Mouse (Mus musculus) hindbrain, embryonic 10.5 days (tissue): Measurements from ENCODE around the gene Abcb1b. TPM values are rescaled to one million over a fixed set of nuclear protein-coding genes. Genes with fewer than 3 reads are reported as not detected.
"Not testable (repeated sequence)": the region's sequence is repeated elsewhere in the genome, so short reads cannot be mapped to it uniquely, and the experiment has no call there.

Experiments used
- DNase-seq: peaks from one replicate; pipeline ENCODE4 v3.0.0-alpha.2; 2017; ENCODE audit warnings: low spot score
- H3K27ac ChIP-seq: fragments of 300-500 bp; sonication (generic); 2 replicates; pipeline ENCODE4 v1.5.1; 2016; ENCODE audit warnings: mild to moderate bottlenecking, moderate library complexity
- H3K27me3 ChIP-seq: fragments of 300-500 bp; sonication (generic); 2 replicates; pipeline ENCODE4 v1.6.1; 2016; ENCODE audit warnings: mild to moderate bottlenecking; ENCODE audit not compliant: poor library complexity, insufficient read depth, severe bottlenecking
- H3K36me3 ChIP-seq: fragments of 300-500 bp; sonication (generic); 2 replicates; pipeline ENCODE4 v1.6.1; 2016; ENCODE audit warnings: mild to moderate bottlenecking, moderate library complexity
- H3K4me1 ChIP-seq: fragments of 300-500 bp; sonication (generic); replicated peaks from 2 replicates; pipeline ENCODE4 v1.6.1; 2016; ENCODE audit warnings: mild to moderate bottlenecking
- H3K4me3 ChIP-seq: fragments of 300-500 bp; sonication (generic); 2 replicates; pipeline ENCODE4 v1.5.1; 2016; ENCODE audit warnings: mild to moderate bottlenecking, moderate library complexity
- H3K9me3 ChIP-seq: fragments of 300-500 bp; sonication (generic); 2 replicates; pipeline ENCODE4 v1.6.1; 2016; ENCODE audit warnings: mild to moderate bottlenecking, moderate library complexity
- WGBS: fragments of 180-500 bp; shearing (Covaris S2); methylation state at CpG from one replicate; pipeline ENCODE4 v1.1.7; 2016; 5-methylcytosine and 5-hydroxymethylcytosine counted together
- polyA plus RNA-seq: library from polyadenylated mRNA; unstranded; fragments of >200 nt; fragmentation: Nextera tagmentation; extraction: Ambion mirVana; gene quantifications from 2 replicates; pipeline ENCODE4 v1.2.1, GENCODE M21; 2016

Gene Abcb1b
- 0.34 and 0.54 TPM in 2 replicates for polyA plus RNA-seq

- no peaks in the 10 kb centered on the region for H3K36me3 ChIP-seq
- no peaks in the 10 kb centered on the region for H3K9me3 ChIP-seq
- H3K27ac ChIP-seq: peak within 1 kb of the TSS; percentile 66
- H3K4me3 ChIP-seq: peak within 1 kb of the TSS; percentile 66
- 0 out of 2 replicates have a peak, but pooled peaks cover 4% of the 10 kb centered on the region for H3K27me3 ChIP-seq
- WGBS: 1% methylated on average over 48 of the region's 48 CpGs
- H3K4me1 ChIP-seq: 0 out of 2 replicates have a peak, but pooled peaks cover 8% of the 10 kb centered on the region
- peak; percentile 60 for DNase-seq
Observed at GRCm38 (mm10) chr5:8797987-8798751, at the start of gene Abcb1b. Abcb1b (plus strand) TSS chr5:8798147.

GRCm38 (mm10) chr5:8772866-8773265 lies 25.1 kb upstream of the Abcb1b start:
- Histone ChIP-seq H3K4me3 (no peak overlapping the region), H3K4me1 (no peaks in the 10 kb centered on the region), H3K27me3 (no peaks in the 10 kb centered on the region), H3K9me3 (no peaks in the 10 kb centered on the region), H3K27ac (no peak overlapping the region), H3K36me3 (no peaks in the 10 kb centered on the region)
- 67% methylated on average over 3 of the region's 3 CpGs for WGBS
- DNase-seq: no peak

GRCm38 (mm10) chr5:8778311-8778710 lies 19.6 kb upstream of the Abcb1b start:
- no peaks in the 10 kb centered on the region for H3K27me3 ChIP-seq
- DNase-seq: no peak
- H3K4me3 ChIP-seq: no peak overlapping the region
- H3K36me3 ChIP-seq: no peaks in the 10 kb centered on the region
- 88% methylated on average over 2 of the region's 2 CpGs for WGBS
- no peaks in the 10 kb centered on the region for H3K4me1 ChIP-seq
- no peak overlapping the region for H3K27ac ChIP-seq
- no peaks in the 10 kb centered on the region for H3K9me3 ChIP-seq

GRCm38 (mm10) chr5:8778751-8779150 lies 19.2 kb upstream of the Abcb1b start:
- 87% methylated on average over 2 of the region's 2 CpGs for WGBS
- H3K36me3 ChIP-seq: no peaks in the 10 kb centered on the region

GRCm38 (mm10) chr5:8792281-8792680 lies 5.7 kb upstream of the Abcb1b start:
- Histone ChIP-seq H3K9me3 (no peaks in the 10 kb centered on the region), H3K36me3 (no peaks in the 10 kb centered on the region)
- WGBS: 80% methylated on average over 4 of the region's 4 CpGs

More at GRCm38 (mm10) chr5:8778751-8779150, 19.2 kb upstream of the Abcb1b start:
- Histone ChIP-seq H3K4me3 (no peak overlapping the region), H3K27ac (no peak overlapping the region), H3K4me1 (no peaks in the 10 kb centered on the region), H3K9me3 (no peaks in the 10 kb centered on the region), H3K27me3 (no peaks in the 10 kb centered on the region)
- no peak for DNase-seq

GRCm38 (mm10) chr5:8798752-8799115 lies 787 bp downstream of the Abcb1b start:
- Histone ChIP-seq H3K9me3 (no peaks in the 10 kb centered on the region), H3K4me1 (0 out of 2 replicates have a peak, but pooled peaks cover 8% of the 10 kb centered on the region), H3K36me3 (no peaks in the 10 kb centered on the region), H3K4me3 (peak overlapping the region; percentile 66), H3K27me3 (0 out of 2 replicates have a peak, but pooled peaks cover 4% of the 10 kb centered on the region), H3K27ac (no peak overlapping the region; the same call in 1 of the 2 replicates)
- no peak for DNase-seq
- 34% methylated on average over 10 of the region's 10 CpGs for WGBS

More at GRCm38 (mm10) chr5:8792281-8792680, 5.7 kb upstream of the Abcb1b start:
- DNase-seq: no peak
- Histone ChIP-seq H3K27me3 (0 out of 2 replicates have a peak, but pooled peaks cover 4% of the 10 kb centered on the region), H3K4me3 (no peak overlapping the region), H3K27ac (no peak overlapping the region), H3K4me1 (no peaks in the 10 kb centered on the region)

GRCm38 (mm10) chr5:8805742-8806141 lies 7.8 kb downstream of the Abcb1b start:
- no peak overlapping the region for H3K27ac ChIP-seq
- no peaks in the 10 kb centered on the region for H3K27me3 ChIP-seq
- DNase-seq: no peak
- no peaks in the 10 kb centered on the region for H3K4me1 ChIP-seq
- 89% methylated on average over 5 of the region's 5 CpGs for WGBS
- H3K9me3 ChIP-seq: no peaks in the 10 kb centered on the region
- H3K36me3 ChIP-seq: no peaks in the 10 kb centered on the region
- H3K4me3 ChIP-seq: no peak overlapping the region

- no peak overlapping the region for H3K4me3 ChIP-seq
- WGBS: 90% methylated on average over 9 of the region's 9 CpGs
- no peaks in the 10 kb centered on the region for H3K27me3 ChIP-seq
- no peaks in the 10 kb centered on the region for H3K4me1 ChIP-seq
- DNase-seq: no peak
- H3K9me3 ChIP-seq: no peaks in the 10 kb centered on the region
- no peak overlapping the region for H3K27ac ChIP-seq
- no peaks in the 10 kb centered on the region for H3K36me3 ChIP-seq
Observed at GRCm38 (mm10) chr5:8807137-8808004, 9.4 kb downstream of the Abcb1b start.

- H3K27ac ChIP-seq: no peak overlapping the region
- no peaks in the 10 kb centered on the region for H3K9me3 ChIP-seq
- no peak overlapping the region for H3K4me3 ChIP-seq
- 68% methylated on average over 1 of the region's 1 CpGs for WGBS
- no peaks in the 10 kb centered on the region for H3K36me3 ChIP-seq
- no peaks in the 10 kb centered on the region for H3K4me1 ChIP-seq
- no peaks in the 10 kb centered on the region for H3K27me3 ChIP-seq
- DNase-seq: no peak
Observed at GRCm38 (mm10) chr5:8813872-8814271, 15.9 kb downstream of the Abcb1b start.

GRCm38 (mm10) chr5:8819635-8820591 lies 22.0 kb downstream of the Abcb1b start:
- no peak for DNase-seq
- H3K27ac ChIP-seq: peak overlapping the region; percentile 56; the same call in 1 of the 2 replicates

GRCm38 (mm10) chr5:8820592-8821104 lies 22.7 kb downstream of the Abcb1b start:
- under 1% methylated on average over 5 of the region's 6 CpGs for WGBS
- not testable (repeated sequence) for H3K9me3 ChIP-seq, H3K4me3 ChIP-seq, H3K27ac ChIP-seq, H3K4me1 ChIP-seq, H3K36me3 ChIP-seq, DNase-seq, H3K27me3 ChIP-seq

More at GRCm38 (mm10) chr5:8819635-8820591, 22.0 kb downstream of the Abcb1b start:
- no peaks in the 10 kb centered on the region for H3K36me3 ChIP-seq
- H3K4me3 ChIP-seq: peak overlapping the region; percentile 42
- peaks cover 8% of the 10 kb centered on the region for H3K4me1 ChIP-seq
- no peaks in the 10 kb centered on the region for H3K9me3 ChIP-seq
- 10% methylated on average over 8 of the region's 8 CpGs for WGBS
- no peaks in the 10 kb centered on the region for H3K27me3 ChIP-seq
